Mouse (Mus musculus) ES-E14 (cell line): ENCODE measurements around the gene Arfip1. TPM values are rescaled to one million over a fixed set of nuclear protein-coding genes. Genes with fewer than 3 reads are reported as not detected.

ENCODE experiments used
- DNase-seq: peaks from one replicate; pipeline ENCODE4 v3.0.0-alpha.2; 2013; ENCODE audit warnings: low read depth, low spot score
- H3K27ac ChIP-seq: 2 replicates; pipeline ENCODE4 v1.5.1; 2012; ENCODE audit warnings: low read depth, mild to moderate bottlenecking, low read length, moderate library complexity, mixed read lengths; ENCODE audit not compliant: poor library complexity, insufficient read depth, severe bottlenecking
- H3K36me3 ChIP-seq: 2 replicates; pipeline ENCODE4 v1.6.1; 2012; ENCODE audit warnings: mild to moderate bottlenecking, low read length, moderate library complexity, mixed read lengths; ENCODE audit not compliant: control insufficient read depth, poor library complexity, insufficient read depth, severe bottlenecking
- H3K4me1 ChIP-seq, 2 experiments: fragments of 150-350 bp in 1 of 2; sonication (generic) in 1 of 2; 2 replicates each; pipeline ENCODE4 v1.6.1; 2012; ENCODE audit warnings: low read length in 2 of 2, mild to moderate bottlenecking in 1 of 2, mixed read lengths in 1 of 2; ENCODE audit not compliant: control insufficient read depth in 2 of 2, insufficient read depth in 2 of 2, poor library complexity in 1 of 2
- H3K4me3 ChIP-seq, 2 experiments: fragments of 150-350 bp in 1 of 2; sonication (generic) in 1 of 2; 2 replicates each; pipeline ENCODE4 v1.5.1; 2012; ENCODE audit warnings: low read length in 2 of 2, low read depth in 1 of 2, mild to moderate bottlenecking in 1 of 2, mixed read lengths in 1 of 2; ENCODE audit not compliant: insufficient read depth in 1 of 2, poor library complexity in 1 of 2, severe bottlenecking in 1 of 2
- H3K9ac ChIP-seq: 2 replicates; pipeline ENCODE4 v1.6.1; 2012; ENCODE audit warnings: low read depth, mild to moderate bottlenecking, low read length, mixed read lengths; ENCODE audit not compliant: poor library complexity, insufficient read depth, severe bottlenecking
- H3K9me3 ChIP-seq: fragments of 150-350 bp; sonication (generic); 2 replicates; pipeline ENCODE4 v1.6.1; 2012; ENCODE audit warnings: low read depth, mild to moderate bottlenecking, low read length; ENCODE audit not compliant: control insufficient read depth, insufficient read depth
- CHD2 ChIP-seq: IDR thresholded peaks from 2 replicates; pipeline ENCODE4 v1.6.1; 2014; ENCODE audit warnings: mild to moderate bottlenecking, low read depth, low read length, inconsistent platforms
- HCFC1 ChIP-seq: IDR thresholded peaks from 2 replicates; pipeline ENCODE4 v1.6.1; 2012; ENCODE audit warnings: low read length, inconsistent platforms, borderline replicate concordance; ENCODE audit not compliant: insufficient read depth
- MAFK ChIP-seq: IDR thresholded peaks from 2 replicates; pipeline ENCODE4 v1.6.1; 2014; ENCODE audit warnings: mild to moderate bottlenecking, low read depth, low read length, inconsistent platforms; ENCODE audit not compliant: insufficient read depth
- ZC3H11A ChIP-seq: IDR thresholded peaks from 2 replicates; pipeline ENCODE4 v1.6.1; 2012; ENCODE audit warnings: low read depth, mild to moderate bottlenecking, inconsistent platforms, low read length, borderline replicate concordance
- ZNF384 ChIP-seq: IDR thresholded peaks from 2 replicates; pipeline ENCODE4 v1.6.1; 2012; ENCODE audit warnings: low read depth, low read length, inconsistent platforms
- in situ Hi-C, 2 experiments: fragments of 600-800 bp; cut with MboI; formaldehyde crosslinking; loops; one replicate each; pipeline ENCODE4 v1.15.1; 2025; ENCODE audit warnings: low sequenced_read_pairs in 2 of 2, inconsistent platforms in 1 of 2; ENCODE audit not compliant: unreplicated experiment in 2 of 2
- total RNA-seq: library from RNA; depleted of rRNA; stranded (reverse); fragments of 300-350 nt; gene quantifications from 2 replicates; pipeline ENCODE4 v1.2.3, GENCODE M21; 2012

Arfip1 gene
- total RNA-seq, 1 experiment = 17.4 TPM

GRCm38 (mm10) chr3:84602759-84603158, 20.3 kb upstream of the Arfip1 start:
- no peak for DNase-seq
- no peaks in the 10 kb centered on the region for H3K9me3 ChIP-seq
- H3K36me3 ChIP-seq = no peaks in the 10 kb centered on the region; the same call in 1 of the 2 replicates
- no peak overlapping the region for H3K27ac ChIP-seq
- H3K4me1 ChIP-seq = 0 out of 4 replicates have a peak, but pooled peaks cover 0 to 2% of the 10 kb centered on the region in 2 experiments
- H3K4me3 ChIP-seq = no peak overlapping the region
- in situ Hi-C loops = no loop called here
- H3K9ac ChIP-seq = no peak overlapping the region
- no peak for TF ChIP-seq CHD2
- no peak for TF ChIP-seq HCFC1
- TF ChIP-seq ZC3H11A = no peak
- no peak for TF ChIP-seq ZNF384
- TF ChIP-seq MAFK = no peak

- no peaks in the 10 kb centered on the region; the same call in 1 of the 2 replicates for H3K36me3 ChIP-seq
- H3K4me1 ChIP-seq = 0 out of 4 replicates have a peak, but pooled peaks cover 0 to 2% of the 10 kb centered on the region in 2 experiments
- no peak overlapping the region for H3K4me3 ChIP-seq
- H3K9me3 ChIP-seq = no peaks in the 10 kb centered on the region
- H3K9ac ChIP-seq = no peak overlapping the region
- no peak for TF ChIP-seq ZNF384
- TF ChIP-seq CHD2 = no peak
- no peak for TF ChIP-seq HCFC1
- no peak for TF ChIP-seq MAFK
- TF ChIP-seq ZC3H11A = no peak
- no peak overlapping the region for H3K27ac ChIP-seq
- DNase-seq = no peak
- in situ Hi-C loops = no loop called here
These were observed 19.6 kb upstream of the Arfip1 start for GRCm38 (mm10) chr3:84601870-84602495.

- in situ Hi-C loops = no loop called here
- DNase-seq = no peak
- no peak for TF ChIP-seq ZNF384
- no peak for TF ChIP-seq CHD2
- no peak for TF ChIP-seq ZC3H11A
- TF ChIP-seq MAFK = no peak
- TF ChIP-seq HCFC1 = no peak
These were observed 16.3 kb upstream of the Arfip1 start for GRCm38 (mm10) chr3:84598756-84599155.

GRCm38 (mm10) chr3:84597996-84598734, 15.7 kb upstream of the Arfip1 start:
- no peak for DNase-seq
- H3K4me1 ChIP-seq = 0 out of 4 replicates have a peak, but pooled peaks cover 0 to 3% of the 10 kb centered on the region in 2 experiments
- H3K4me3 ChIP-seq = no peak overlapping the region
- H3K9ac ChIP-seq = no peak overlapping the region
- no peaks in the 10 kb centered on the region; the same call in 1 of the 2 replicates for H3K36me3 ChIP-seq
- H3K27ac ChIP-seq = no peak overlapping the region
- H3K9me3 ChIP-seq = no peaks in the 10 kb centered on the region
- in situ Hi-C loops = no loop called here
- TF ChIP-seq MAFK (no peak), HCFC1 (no peak), ZNF384 (no peak), CHD2 (no peak), ZC3H11A (no peak)

More at GRCm38 (mm10) chr3:84598756-84599155, 16.3 kb upstream of the Arfip1 start:
- Histone ChIP-seq H3K27ac (no peak overlapping the region), H3K4me3 (no peak overlapping the region), H3K36me3 (no peaks in the 10 kb centered on the region; the same call in 1 of the 2 replicates), H3K9ac (no peak overlapping the region), H3K9me3 (no peaks in the 10 kb centered on the region), H3K4me1 (0 out of 4 replicates have a peak, but pooled peaks cover 0 to 3% of the 10 kb centered on the region in 2 experiments)
